Mouse (Mus musculus) neural tube, embryonic 14.5 days (tissue): ENCODE results near the gene Plekhg4. TPM values are rescaled to one million over a fixed set of nuclear protein-coding genes. Genes with fewer than 3 reads are reported as not detected.
A peak's percentile ranks its signal among the peaks of the same experiment; 100 is the strongest.

Source experiments
- ATAC-seq: fragments of 200-750 bp; cut with Nextera tagmentation; 2 replicates; pipeline ENCODE4 v1.8.0; 2017; ENCODE audit warnings: low read depth, mild to moderate bottlenecking, moderate TSS enrichment, moderate library complexity
- H3K27ac ChIP-seq: fragments of 300-500 bp; sonication (generic); 2 replicates; pipeline ENCODE4 v1.5.1; 2014; ENCODE audit warnings: low read depth, mild to moderate bottlenecking, control low read depth, low read length, moderate library complexity, mixed read lengths
- H3K27me3 ChIP-seq: fragments of 300-500 bp; sonication (generic); 2 replicates; pipeline ENCODE4 v1.6.1; 2014; ENCODE audit warnings: low read length; ENCODE audit not compliant: control insufficient read depth, insufficient read depth
- H3K36me3 ChIP-seq: fragments of 300-500 bp; sonication (generic); 2 replicates; pipeline ENCODE4 v1.6.1; 2014; ENCODE audit warnings: low read length, mixed read lengths; ENCODE audit not compliant: control insufficient read depth, insufficient read depth
- H3K4me1 ChIP-seq: fragments of 300-500 bp; sonication (generic); 2 replicates; pipeline ENCODE4 v1.6.1; 2014; ENCODE audit warnings: low read length; ENCODE audit not compliant: control insufficient read depth, insufficient read depth
- H3K4me2 ChIP-seq: fragments of 300-500 bp; sonication (generic); 2 replicates; pipeline ENCODE4 v1.6.1; 2014; ENCODE audit warnings: mild to moderate bottlenecking, low read depth, low read length, control low read depth
- H3K4me3 ChIP-seq: fragments of 300-500 bp; sonication (generic); 2 replicates; pipeline ENCODE4 v1.5.1; 2014; ENCODE audit warnings: low read depth, low read length, control low read depth, mixed read lengths
- H3K9ac ChIP-seq: fragments of 300-500 bp; sonication (generic); replicated peaks from 2 replicates; pipeline ENCODE4 v1.6.1; 2014; ENCODE audit warnings: low read depth, mild to moderate bottlenecking, control low read depth, low read length, mixed read lengths
- H3K9me3 ChIP-seq: fragments of 300-500 bp; sonication (generic); 2 replicates; pipeline ENCODE4 v1.6.1; 2016; ENCODE audit warnings: low read length; ENCODE audit not compliant: control insufficient read depth
- WGBS: fragments of 180-500 bp; shearing (Covaris S2); extraction: QIAGEN DNeasy Blood & Tissue Kit; methylation state at CpG from one replicate; pipeline ENCODE4 v1.1.7; 2014; 5-methylcytosine and 5-hydroxymethylcytosine counted together
- polyA plus RNA-seq: library from polyadenylated mRNA; unstranded; fragments of >200 nt; fragmentation: Nextera tagmentation; extraction: Ambion mirVana; gene quantifications from 2 replicates; pipeline ENCODE4 v1.2.1, GENCODE M21; 2014

The Plekhg4 gene
- polyA plus RNA-seq, 1 experiment from 2014 or later: 2.6 TPM

DNA sequence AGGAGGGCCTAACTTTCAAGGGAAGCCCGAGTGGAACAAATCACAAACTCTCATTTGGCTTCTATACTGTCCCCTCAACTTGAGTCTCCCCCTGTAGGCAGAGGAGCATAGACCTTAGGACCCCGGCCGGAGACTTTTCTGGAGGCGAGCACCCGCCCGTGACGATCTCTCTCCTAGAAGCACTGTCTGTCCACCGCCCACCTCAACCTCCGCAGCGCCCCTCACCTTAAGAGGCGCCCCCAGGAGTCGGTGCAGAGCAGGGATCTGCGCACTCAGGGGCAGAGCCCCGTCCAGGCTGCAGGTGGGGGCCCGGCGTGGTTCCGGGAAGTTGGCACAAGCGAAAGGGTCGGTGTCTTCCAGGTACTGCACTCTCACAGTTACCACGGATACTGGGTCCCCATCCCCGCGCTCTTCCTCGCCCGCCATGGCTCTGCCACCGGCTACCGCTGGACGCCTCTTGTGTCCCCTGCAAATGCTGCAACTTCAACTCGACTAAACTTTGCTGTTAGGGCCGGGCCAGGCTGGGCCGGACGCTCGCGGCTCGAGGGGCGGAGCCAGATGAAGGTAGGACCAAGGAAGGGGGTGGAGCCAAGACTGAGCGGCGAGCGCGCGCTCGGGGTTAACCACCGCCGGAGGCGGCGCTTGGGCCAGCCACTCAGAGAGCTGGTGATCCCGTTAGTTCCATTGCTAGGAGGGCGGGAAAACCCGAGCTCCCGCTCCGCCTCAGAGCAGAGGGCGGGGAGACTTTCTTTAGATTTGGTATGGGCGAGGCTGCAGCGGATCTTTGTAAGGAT is 25.4 kb upstream of the Plekhg4 start, which contains the start of gene Fhod1:
Gene Fhod1 (minus strand): TSS at position 526 of the 794 bp plus-strand sequence.
- Histone ChIP-seq H3K27ac (peak within 1 kb of the TSS; percentile 45; the same call in 1 of the 2 replicates), H3K4me3 (peak within 1 kb of the TSS; percentile 66), H3K9ac (peak within 1 kb of the TSS; percentile 84), H3K27me3 (peaks cover 8% of the 10 kb centered on the region), H3K36me3 (no peaks in the 10 kb centered on the region), H3K4me2 (peak within 1 kb of the TSS; percentile 96), H3K4me1 (peaks cover 11% of the 10 kb centered on the region), H3K9me3 (no peaks in the 10 kb centered on the region)
- ATAC-seq: peak; percentile 83
- WGBS: under 1% methylated on average over 52 of the region's 53 CpGs

DNA sequence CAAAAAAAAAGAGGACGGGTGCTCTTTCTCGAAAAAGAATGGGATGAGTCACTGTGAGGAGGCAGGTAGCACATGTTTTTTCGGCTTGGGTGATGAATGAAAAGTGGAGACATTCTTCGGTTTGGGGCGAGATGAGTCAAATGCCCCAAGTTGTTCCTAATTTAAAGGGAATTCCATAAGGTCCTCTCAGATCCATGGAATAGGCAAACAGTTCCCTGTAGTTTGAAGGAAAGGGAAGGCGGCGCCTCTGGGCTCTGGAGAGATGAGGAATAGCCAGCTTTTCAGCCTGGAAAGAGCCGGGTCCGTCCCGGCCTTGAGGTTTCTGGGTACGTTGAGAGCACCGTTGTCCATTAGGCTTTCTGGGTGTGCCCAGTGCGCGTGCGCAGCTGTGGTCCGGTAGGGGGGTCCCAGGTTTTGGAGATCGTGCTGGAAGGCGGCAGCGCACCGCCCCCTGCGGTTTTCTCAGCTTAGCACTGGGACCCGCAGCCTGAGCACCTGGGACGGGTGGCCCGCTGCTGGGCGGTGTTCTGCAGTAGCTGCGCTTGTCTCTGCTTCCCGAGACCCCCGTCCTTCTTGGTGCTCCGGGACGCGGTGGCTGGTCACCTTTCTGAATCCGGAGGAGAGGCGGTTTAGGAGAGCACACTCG is 24.5 kb upstream of the Plekhg4 start, which contains the start of gene Slc9a5:
Gene Slc9a5 (plus strand): TSS at position 394 of the 646 bp plus-strand sequence.
- peak; percentile 19 for ATAC-seq
- H3K9ac ChIP-seq: peak within 1 kb of the TSS; percentile 84
- under 1% methylated on average over 34 of the region's 34 CpGs for WGBS
- no peaks in the 10 kb centered on the region for H3K9me3 ChIP-seq
- H3K36me3 ChIP-seq: no peaks in the 10 kb centered on the region
- H3K27me3 ChIP-seq: peaks cover 8% of the 10 kb centered on the region
- peak within 1 kb of the TSS; percentile 45; the same call in 1 of the 2 replicates for H3K27ac ChIP-seq
- H3K4me3 ChIP-seq: peak within 1 kb of the TSS; percentile 66
- peaks cover 11% of the 10 kb centered on the region for H3K4me1 ChIP-seq
- H3K4me2 ChIP-seq: peak within 1 kb of the TSS; percentile 96

DNA sequence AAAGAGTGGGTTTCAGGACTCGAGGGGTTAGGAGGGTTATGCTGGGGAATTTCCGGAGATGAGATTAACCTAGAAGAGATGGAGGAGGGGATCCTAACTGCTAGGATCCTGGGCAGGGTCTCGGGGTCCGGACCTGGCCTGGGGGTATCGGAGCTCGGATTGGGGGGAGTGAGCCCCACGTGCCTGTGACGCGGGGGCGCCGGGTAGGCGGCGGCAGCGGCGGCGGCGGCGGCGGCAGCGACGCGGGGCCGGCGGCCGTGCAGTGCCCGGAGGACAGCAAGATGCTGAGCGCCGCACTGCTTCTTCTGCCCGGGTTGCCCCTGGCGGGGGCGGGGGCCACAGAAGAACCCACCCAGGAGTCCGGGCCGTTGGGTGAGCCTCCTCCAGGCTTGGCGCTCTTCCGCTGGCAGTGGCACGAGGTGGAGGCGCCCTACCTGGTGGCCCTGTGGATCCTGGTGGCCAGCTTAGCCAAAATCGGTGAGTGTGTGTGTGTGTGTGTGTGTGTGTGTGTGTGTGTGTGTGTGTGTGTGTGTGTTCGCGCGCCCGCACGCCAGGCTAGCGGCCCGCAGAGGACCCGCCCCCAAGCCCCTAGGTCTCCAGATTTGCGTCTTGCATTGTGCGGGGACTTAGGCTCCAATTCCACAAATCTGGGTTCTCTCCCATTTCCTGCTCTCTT is 23.8 kb upstream of the Plekhg4 start:
- peak overlapping the region; percentile 45; the same call in 1 of the 2 replicates for H3K27ac ChIP-seq
- under 1% methylated on average over 48 of the region's 48 CpGs for WGBS
- peak overlapping the region; percentile 66 for H3K4me3 ChIP-seq
- peaks cover 8% of the 10 kb centered on the region for H3K27me3 ChIP-seq
- H3K9me3 ChIP-seq: no peaks in the 10 kb centered on the region
- H3K4me1 ChIP-seq: peaks cover 11% of the 10 kb centered on the region
- peak; percentile 38 for ATAC-seq
- H3K4me2 ChIP-seq: peak overlapping the region; percentile 96
- H3K9ac ChIP-seq: peak overlapping the region; percentile 84
- no peaks in the 10 kb centered on the region for H3K36me3 ChIP-seq

DNA sequence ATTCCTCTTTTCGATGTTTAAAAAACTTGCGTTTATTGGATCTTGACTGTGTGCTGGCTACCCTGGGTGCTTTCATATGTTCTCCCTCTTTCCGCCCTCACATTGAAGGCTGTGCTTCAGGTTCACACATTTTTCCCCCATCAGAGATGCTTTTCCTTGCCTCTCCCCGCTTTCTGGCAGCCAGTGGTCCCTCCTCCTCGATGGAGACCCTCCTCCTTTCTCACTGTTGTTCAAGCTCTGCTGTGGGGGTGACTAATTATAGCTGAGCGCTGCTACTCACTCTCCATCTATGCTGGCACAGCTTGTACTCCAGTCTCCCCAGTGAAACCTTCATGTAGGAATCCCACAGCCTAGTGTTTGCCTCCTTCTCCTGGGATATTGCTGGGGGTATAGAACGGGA is 22.9 kb upstream of the Plekhg4 start:
- WGBS: 39% methylated on average over 7 of the region's 7 CpGs
- Histone ChIP-seq H3K9me3 (no peaks in the 10 kb centered on the region), H3K36me3 (no peaks in the 10 kb centered on the region), H3K27ac (no peak overlapping the region), H3K4me2 (peak overlapping the region; percentile 96), H3K4me3 (peak overlapping the region; percentile 66), H3K4me1 (peaks cover 11% of the 10 kb centered on the region), H3K9ac (peak overlapping the region; percentile 21; the same call in 1 of the 2 replicates), H3K27me3 (peaks cover 8% of the 10 kb centered on the region)
- ATAC-seq: no peak

DNA sequence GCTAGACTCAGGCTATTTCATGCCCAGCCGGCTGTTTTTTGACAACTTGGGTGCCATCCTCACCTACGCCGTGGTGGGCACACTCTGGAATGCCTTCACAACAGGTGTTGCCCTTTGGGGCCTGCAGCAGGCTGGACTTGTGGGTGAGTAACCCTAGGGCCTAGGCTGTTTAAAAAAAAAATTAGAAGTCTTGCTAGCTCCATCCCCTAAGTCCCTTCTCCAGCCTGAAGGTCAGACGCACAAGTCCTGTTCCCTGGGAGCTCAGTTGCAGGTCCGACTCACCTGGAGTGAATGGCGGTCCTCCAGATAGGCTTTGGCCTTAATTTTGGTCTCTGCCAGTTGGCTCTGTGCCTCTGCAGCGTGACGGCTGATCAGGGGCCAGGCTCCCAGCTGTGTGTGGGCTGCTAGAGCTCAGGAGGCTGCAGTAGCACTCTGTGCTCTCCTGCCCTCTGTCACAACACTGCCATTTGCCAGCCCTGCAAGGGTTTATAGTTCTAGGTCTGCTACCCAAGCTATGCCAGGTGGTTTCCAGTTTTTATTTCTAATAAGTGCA is 19.4 kb upstream of the Plekhg4 start:
- Histone ChIP-seq H3K9ac (no peak overlapping the region), H3K27me3 (no peaks in the 10 kb centered on the region), H3K36me3 (no peaks in the 10 kb centered on the region), H3K4me1 (peaks cover 11% of the 10 kb centered on the region), H3K4me3 (no peak overlapping the region), H3K4me2 (no peak overlapping the region), H3K27ac (no peak overlapping the region), H3K9me3 (no peaks in the 10 kb centered on the region)
- no peak for ATAC-seq
- 77% methylated on average over 8 of the region's 8 CpGs for WGBS

DNA sequence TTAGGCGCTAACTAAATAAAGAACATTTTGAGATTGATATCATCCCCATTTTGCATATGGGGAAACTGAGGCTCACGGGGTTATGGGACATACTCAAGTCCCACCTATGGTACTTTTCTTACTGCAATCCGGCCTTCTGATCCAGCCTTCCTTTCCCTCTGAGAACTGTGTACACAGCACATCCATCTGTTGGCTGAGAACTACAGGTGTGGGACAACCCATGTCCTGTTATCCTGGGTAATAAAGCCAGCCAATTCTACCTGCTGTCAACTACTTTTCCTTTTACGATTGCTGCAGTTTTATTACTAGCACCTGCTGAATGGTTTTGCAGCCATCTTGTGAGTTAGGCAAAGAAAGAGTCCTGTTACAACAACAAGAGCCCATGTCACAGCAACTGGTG is 18.5 kb upstream of the Plekhg4 start:
- no peaks in the 10 kb centered on the region for H3K27me3 ChIP-seq
- H3K4me3 ChIP-seq: no peak overlapping the region
- no peak overlapping the region for H3K9ac ChIP-seq
- peaks cover 11% of the 10 kb centered on the region for H3K4me1 ChIP-seq
- H3K36me3 ChIP-seq: no peaks in the 10 kb centered on the region; the same call in 1 of the 2 replicates
- WGBS: 76% methylated on average over 4 of the region's 4 CpGs
- H3K27ac ChIP-seq: no peak overlapping the region
- H3K4me2 ChIP-seq: no peak overlapping the region
- H3K9me3 ChIP-seq: no peaks in the 10 kb centered on the region
- ATAC-seq: no peak

DNA sequence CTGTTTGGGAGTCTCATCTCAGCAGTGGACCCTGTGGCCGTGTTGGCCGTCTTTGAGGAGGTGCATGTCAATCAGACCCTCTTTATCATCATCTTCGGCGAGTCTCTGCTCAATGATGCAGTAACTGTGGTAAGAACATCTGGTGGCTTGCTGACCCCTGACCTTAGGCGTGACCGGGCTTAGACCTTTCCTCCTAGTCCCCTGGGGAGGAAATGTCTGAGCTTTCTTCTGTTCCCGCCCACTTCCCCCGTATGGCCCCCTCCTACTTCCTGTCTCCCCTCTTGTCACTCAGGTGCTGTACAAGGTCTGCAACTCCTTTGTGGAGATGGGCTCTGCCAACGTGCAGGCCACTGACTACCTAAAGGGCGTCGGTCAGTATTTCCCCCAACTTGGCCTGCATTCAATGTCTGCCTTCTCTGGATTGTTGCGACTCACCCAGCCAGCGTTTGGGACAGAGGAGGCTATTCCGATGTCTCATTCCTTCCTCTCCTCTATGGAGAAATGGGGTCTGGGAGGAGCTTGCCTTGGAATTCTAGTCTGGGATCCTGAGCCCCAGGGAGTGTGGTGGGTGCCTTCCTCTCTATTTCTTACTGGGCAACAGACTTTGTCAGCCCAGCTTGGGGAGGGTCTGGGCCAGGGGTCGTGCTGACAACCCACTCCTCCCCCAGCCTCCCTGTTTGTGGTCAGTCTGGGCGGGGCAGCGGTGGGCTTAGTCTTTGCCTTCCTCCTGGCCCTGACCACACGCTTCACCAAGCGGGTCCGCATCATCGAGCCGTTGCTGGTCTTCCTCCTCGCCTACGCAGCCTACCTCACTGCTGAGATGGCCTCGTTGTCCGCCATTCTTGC is 17.7 kb upstream of the Plekhg4 start:
- no peaks in the 10 kb centered on the region for H3K27me3 ChIP-seq
- H3K4me3 ChIP-seq: no peak overlapping the region
- peaks cover 4% of the 10 kb centered on the region for H3K4me1 ChIP-seq
- H3K4me2 ChIP-seq: no peak overlapping the region
- no peak overlapping the region for H3K27ac ChIP-seq
- H3K9me3 ChIP-seq: no peaks in the 10 kb centered on the region
- 75% methylated on average over 26 of the region's 26 CpGs for WGBS
- no peaks in the 10 kb centered on the region; the same call in 1 of the 2 replicates for H3K36me3 ChIP-seq
- ATAC-seq: no peak
- no peak overlapping the region for H3K9ac ChIP-seq

DNA sequence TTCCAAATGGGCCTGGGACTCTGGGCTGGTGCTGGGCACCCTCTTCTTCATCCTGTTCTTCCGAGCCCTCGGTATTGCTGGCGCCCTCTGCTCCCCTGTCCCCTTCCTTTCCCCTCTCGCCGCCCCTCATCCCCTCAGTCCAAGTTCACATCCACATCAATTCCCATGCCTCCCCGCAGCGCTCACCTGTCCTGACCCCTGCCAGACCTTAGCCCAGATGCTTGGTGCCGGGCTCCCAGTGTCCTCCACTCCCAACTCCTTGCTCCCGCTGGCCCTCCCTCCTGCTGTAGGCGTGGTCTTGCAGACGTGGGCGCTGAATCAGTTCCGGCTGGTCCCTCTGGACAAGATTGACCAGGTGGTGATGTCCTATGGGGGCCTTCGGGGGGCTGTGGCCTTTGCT is 16.4 kb upstream of the Plekhg4 start:
- no peak overlapping the region for H3K27ac ChIP-seq
- H3K27me3 ChIP-seq: no peaks in the 10 kb centered on the region
- no peak overlapping the region for H3K4me2 ChIP-seq
- H3K4me3 ChIP-seq: no peak overlapping the region
- no peaks in the 10 kb centered on the region; the same call in 1 of the 2 replicates for H3K36me3 ChIP-seq
- no peak overlapping the region for H3K9ac ChIP-seq
- 89% methylated on average over 14 of the region's 14 CpGs for WGBS
- 0 out of 2 replicates have a peak, but pooled peaks cover 2% of the 10 kb centered on the region for H3K4me1 ChIP-seq
- H3K9me3 ChIP-seq: no peaks in the 10 kb centered on the region
- no peak for ATAC-seq
